Mouse (Mus musculus) E14TG2a.4 (cell line): ENCODE results near the gene Slc6a19.

Source experiments
- CTCF ChIP-seq: conservative IDR thresholded peaks from 2 replicates; pipeline ENCODE4 v1.5.1; 2014; ENCODE audit warnings: low read length
- NANOG ChIP-seq: IDR thresholded peaks from 2 replicates; pipeline ENCODE4 v1.6.1; 2014; ENCODE audit warnings: borderline replicate concordance, low read length, mixed read lengths
- POU5F1 ChIP-seq: IDR thresholded peaks from 2 replicates; pipeline ENCODE4 v1.6.1; 2014; ENCODE audit warnings: low read length, borderline replicate concordance

DNA sequence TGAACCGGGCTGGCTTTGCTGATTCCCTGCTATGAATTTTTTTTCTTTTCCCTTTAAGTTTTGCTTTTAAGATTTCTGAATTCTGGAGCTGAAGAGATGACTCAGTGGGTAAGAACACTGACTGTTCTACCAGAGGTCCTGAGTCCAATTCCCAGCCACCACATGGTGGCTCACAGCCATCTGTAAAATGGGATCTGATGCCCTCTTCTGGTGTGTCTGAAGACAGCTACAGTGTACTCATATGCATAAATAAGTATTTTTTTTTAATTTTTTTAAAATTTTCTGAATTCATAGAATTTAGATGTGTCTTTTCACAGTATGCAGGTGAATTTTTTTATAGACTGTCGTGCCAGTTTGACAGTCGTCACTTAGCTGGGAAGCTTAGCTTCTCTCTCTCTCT is 72.8 kb downstream of the Slc6a19 start:
- TF ChIP-seq CTCF: no peak
- no peak for TF ChIP-seq NANOG
- no peak for TF ChIP-seq POU5F1
